Mouse (Mus musculus) forebrain, embryonic 12.5 days (tissue): ENCODE measurements at regions not wholly inside any gene's neighbourhood (a gene's known extent, or its start where the extent isn't known, plus 50 kb on each side); places are given as distances from the start of the nearest gene placed in this dataset.

Experiments used
- ATAC-seq: fragments of 200-750 bp; cut with Nextera tagmentation; 2 replicates; pipeline ENCODE4 v1.8.0; 2017; ENCODE audit warnings: moderate TSS enrichment; ENCODE audit not compliant: low FRiP score
- H3K27ac ChIP-seq: fragments of 300-500 bp; sonication (generic); 2 replicates; pipeline ENCODE4 v1.5.1; 2016; ENCODE audit warnings: mild to moderate bottlenecking
- H3K27me3 ChIP-seq: fragments of 300-500 bp; sonication (generic); 2 replicates; pipeline ENCODE4 v1.6.1; 2016; ENCODE audit warnings: mild to moderate bottlenecking
- H3K36me3 ChIP-seq: fragments of 300-500 bp; sonication (generic); replicated peaks from 2 replicates; pipeline ENCODE4 v1.6.1; 2016; ENCODE audit warnings: mild to moderate bottlenecking
- H3K4me1 ChIP-seq: fragments of 300-500 bp; sonication (generic); 2 replicates; pipeline ENCODE4 v1.6.1; 2016
- H3K4me2 ChIP-seq: fragments of 300-500 bp; sonication (generic); 2 replicates; pipeline ENCODE4 v1.6.1; 2016; ENCODE audit warnings: mild to moderate bottlenecking, moderate library complexity
- H3K4me3 ChIP-seq: fragments of 300-500 bp; sonication (generic); replicated peaks from 2 replicates; pipeline ENCODE4 v1.5.1; 2016; ENCODE audit warnings: mild to moderate bottlenecking
- H3K9ac ChIP-seq: fragments of 300-500 bp; sonication (generic); 2 replicates; pipeline ENCODE4 v1.6.1; 2016; ENCODE audit warnings: mild to moderate bottlenecking
- H3K9me3 ChIP-seq: fragments of 300-500 bp; sonication (generic); 2 replicates; pipeline ENCODE4 v1.6.1; 2016
- WGBS: fragments of 180-500 bp; shearing (Covaris S2); methylation state at CpG from one replicate; pipeline ENCODE4 v1.1.7; 2016; 5-methylcytosine and 5-hydroxymethylcytosine counted together

DNA sequence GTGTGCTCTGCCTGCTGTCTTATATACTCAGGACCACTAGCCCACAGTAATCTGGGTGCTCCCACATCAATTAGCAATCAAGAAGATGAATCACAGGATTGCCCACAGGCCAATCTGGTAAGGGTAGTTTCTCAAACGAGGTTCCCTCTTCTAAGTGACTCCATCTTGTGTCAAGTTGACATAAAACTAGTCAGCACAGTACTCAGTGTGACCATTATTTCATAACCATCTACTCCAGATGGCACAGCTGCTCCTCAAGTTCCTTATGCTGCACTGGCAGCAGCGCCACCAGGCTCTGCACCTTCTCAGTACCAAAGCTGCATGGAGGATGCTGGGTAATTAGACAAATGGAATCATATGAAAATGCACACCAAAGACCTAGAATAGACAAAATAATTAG is 175.6 kb upstream of the B3galt2 start:
- no peaks in the 10 kb centered on the region for H3K36me3 ChIP-seq
- H3K27me3 ChIP-seq = no peaks in the 10 kb centered on the region
- H3K27ac ChIP-seq = no peak overlapping the region
- no peak overlapping the region for H3K4me3 ChIP-seq
- no peak overlapping the region for H3K9ac ChIP-seq
- no peak for ATAC-seq
- WGBS = 69% methylated on average over 2 of the region's 2 CpGs
- no peaks in the 10 kb centered on the region for H3K4me1 ChIP-seq
- H3K4me2 ChIP-seq = no peak overlapping the region
- H3K9me3 ChIP-seq = no peaks in the 10 kb centered on the region

DNA sequence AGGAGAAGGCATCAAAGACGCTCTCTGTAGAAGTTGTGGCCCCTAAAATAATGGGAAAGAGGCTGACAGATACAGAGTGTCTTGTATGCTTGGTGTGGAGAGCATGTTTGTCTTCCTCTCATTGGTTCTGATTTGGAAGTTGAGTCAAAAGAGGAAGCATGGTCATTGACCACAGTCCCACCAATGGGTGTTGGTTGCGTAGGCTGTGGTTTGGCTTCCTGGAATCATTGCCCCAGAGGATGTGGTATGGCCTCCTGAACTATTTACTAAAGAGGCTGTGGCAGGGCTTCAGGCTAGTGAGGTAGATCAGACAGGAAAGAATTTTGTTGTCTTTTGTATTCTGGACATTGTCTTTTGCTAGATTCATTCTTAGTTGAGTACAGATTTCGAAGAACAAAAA is 174.4 kb upstream of the B3galt2 start:
- H3K4me1 ChIP-seq = no peaks in the 10 kb centered on the region
- H3K9ac ChIP-seq = no peak overlapping the region
- ATAC-seq = no peak
- no peak overlapping the region for H3K4me2 ChIP-seq
- no peak overlapping the region for H3K27ac ChIP-seq
- no peak overlapping the region for H3K4me3 ChIP-seq
- no peaks in the 10 kb centered on the region for H3K9me3 ChIP-seq
- H3K36me3 ChIP-seq = no peaks in the 10 kb centered on the region
- 85% methylated on average over 3 of the region's 3 CpGs for WGBS
- H3K27me3 ChIP-seq = no peaks in the 10 kb centered on the region

DNA sequence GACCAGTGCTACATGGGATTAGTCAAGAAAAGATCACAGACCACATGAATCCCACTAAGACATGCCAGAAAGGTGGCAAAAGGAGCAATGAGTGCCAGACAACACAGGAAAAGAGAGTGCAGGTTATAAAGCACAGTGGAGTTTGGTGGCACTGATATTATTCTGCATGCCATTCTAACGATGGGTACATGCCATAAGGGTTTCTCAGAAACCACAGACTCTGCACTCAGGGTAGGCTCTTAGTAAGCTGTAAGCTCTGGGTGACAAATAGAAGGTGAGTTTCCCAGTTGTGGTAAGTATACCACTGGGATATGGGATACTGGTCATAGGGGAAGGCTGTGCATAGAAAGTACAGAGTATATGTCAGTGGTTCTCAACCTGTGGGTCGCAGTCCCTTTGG is 165.1 kb upstream of the B3galt2 start:
- WGBS = 90% methylated on average over 2 of the region's 2 CpGs
- Histone ChIP-seq H3K4me3 (no peak overlapping the region), H3K4me1 (no peaks in the 10 kb centered on the region), H3K9me3 (no peaks in the 10 kb centered on the region), H3K9ac (no peak overlapping the region), H3K4me2 (no peak overlapping the region), H3K27me3 (no peaks in the 10 kb centered on the region), H3K36me3 (no peaks in the 10 kb centered on the region), H3K27ac (no peak overlapping the region)
- no peak for ATAC-seq

DNA sequence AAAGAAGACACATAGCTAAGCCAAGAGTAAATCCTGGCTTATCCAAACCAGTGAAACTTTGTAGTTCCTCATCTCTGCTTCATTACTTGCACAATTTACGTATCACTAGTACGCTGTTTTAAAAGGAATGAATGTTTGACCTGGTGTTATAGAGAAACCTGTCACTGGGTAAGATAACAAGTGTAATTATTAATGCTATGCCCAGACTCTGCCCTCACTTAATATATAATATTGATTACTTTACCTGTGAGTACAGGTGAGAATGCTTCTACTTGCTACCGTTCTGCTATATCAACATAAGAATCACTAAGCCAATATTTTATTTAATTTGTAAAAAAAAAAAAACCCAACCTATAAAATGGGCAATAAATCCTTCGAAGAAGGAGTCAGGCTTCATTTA is 157.1 kb upstream of the B3galt2 start:
- no peak for ATAC-seq
- H3K4me2 ChIP-seq = no peak overlapping the region
- no peaks in the 10 kb centered on the region for H3K27me3 ChIP-seq
- H3K36me3 ChIP-seq = no peaks in the 10 kb centered on the region
- no peak overlapping the region for H3K27ac ChIP-seq
- H3K4me1 ChIP-seq = no peaks in the 10 kb centered on the region
- no peak overlapping the region for H3K4me3 ChIP-seq
- H3K9me3 ChIP-seq = no peaks in the 10 kb centered on the region
- H3K9ac ChIP-seq = no peak overlapping the region
- 96% methylated on average over 4 of the region's 4 CpGs for WGBS

- Histone ChIP-seq H3K36me3 (no peaks in the 10 kb centered on the region), H3K9me3 (no peaks in the 10 kb centered on the region), H3K9ac (no peak overlapping the region), H3K4me2 (no peak overlapping the region), H3K4me1 (no peaks in the 10 kb centered on the region), H3K27me3 (no peaks in the 10 kb centered on the region), H3K4me3 (no peak overlapping the region), H3K27ac (no peak overlapping the region)
- WGBS = 89% methylated on average over 1 of the region's 1 CpGs
- no peak for ATAC-seq
Observed at GRCm38 (mm10) chr1:143484936-143485335, 155.5 kb upstream of the B3galt2 start.

DNA sequence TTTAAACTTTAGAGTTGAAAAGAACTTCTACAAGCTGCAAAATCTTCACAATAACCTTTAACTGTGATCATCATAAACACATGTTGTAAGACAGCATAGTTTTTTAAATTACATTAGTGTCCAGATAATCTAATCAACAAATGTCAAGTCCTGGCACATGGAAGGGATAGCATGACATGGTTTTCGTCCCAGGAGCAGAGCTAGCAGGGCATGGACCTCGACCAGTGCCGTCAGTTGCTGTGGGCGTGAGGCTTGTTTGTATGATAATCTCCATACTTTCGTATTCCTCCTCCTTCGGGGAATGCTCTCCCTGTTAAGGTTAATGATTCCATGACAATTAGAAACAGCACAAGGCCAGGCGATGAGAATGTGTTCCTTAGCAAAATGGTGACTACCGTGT is 143.4 kb upstream of the B3galt2 start:
- H3K9ac ChIP-seq = no peak overlapping the region
- ATAC-seq = no peak
- H3K4me3 ChIP-seq = no peak overlapping the region
- H3K9me3 ChIP-seq = no peaks in the 10 kb centered on the region
- H3K4me2 ChIP-seq = no peak overlapping the region
- H3K4me1 ChIP-seq = no peaks in the 10 kb centered on the region
- H3K36me3 ChIP-seq = no peaks in the 10 kb centered on the region
- WGBS = 86% methylated on average over 8 of the region's 8 CpGs
- H3K27me3 ChIP-seq = no peaks in the 10 kb centered on the region
- H3K27ac ChIP-seq = no peak overlapping the region

GRCm38 (mm10) chr1:143503436-143504065 is 136.9 kb upstream of the B3galt2 start:
- no peak for ATAC-seq
- no peaks in the 10 kb centered on the region for H3K27me3 ChIP-seq
- H3K27ac ChIP-seq = no peak overlapping the region
- no peak overlapping the region for H3K4me3 ChIP-seq
- no peaks in the 10 kb centered on the region for H3K36me3 ChIP-seq
- H3K4me1 ChIP-seq = no peaks in the 10 kb centered on the region
- no peak overlapping the region for H3K4me2 ChIP-seq
- 65% methylated on average over 11 of the region's 11 CpGs for whole genome bisulfite sequencing
- no peak overlapping the region for H3K9ac ChIP-seq
- H3K9me3 ChIP-seq = no peaks in the 10 kb centered on the region

- Histone ChIP-seq H3K27me3 (no peaks in the 10 kb centered on the region), H3K9me3 (no peaks in the 10 kb centered on the region), H3K4me3 (no peak overlapping the region), H3K36me3 (no peaks in the 10 kb centered on the region), H3K4me2 (no peak overlapping the region), H3K9ac (no peak overlapping the region), H3K27ac (no peak overlapping the region), H3K4me1 (no peaks in the 10 kb centered on the region)
- ATAC-seq = no peak
- 84% methylated on average over 3 of the region's 3 CpGs for WGBS
Observed at GRCm38 (mm10) chr1:143504066-143504440, 136.4 kb upstream of the B3galt2 start.

- Histone ChIP-seq H3K4me3 (no peak overlapping the region), H3K4me2 (no peak overlapping the region), H3K4me1 (no peaks in the 10 kb centered on the region), H3K9me3 (no peaks in the 10 kb centered on the region), H3K9ac (no peak overlapping the region), H3K27me3 (no peaks in the 10 kb centered on the region), H3K27ac (no peak overlapping the region), H3K36me3 (no peaks in the 10 kb centered on the region)
- ATAC-seq = no peak
- WGBS = 89% methylated on average over 1 of the region's 1 CpGs
Observed at GRCm38 (mm10) chr1:143505318-143505717, 135.1 kb upstream of the B3galt2 start.

DNA sequence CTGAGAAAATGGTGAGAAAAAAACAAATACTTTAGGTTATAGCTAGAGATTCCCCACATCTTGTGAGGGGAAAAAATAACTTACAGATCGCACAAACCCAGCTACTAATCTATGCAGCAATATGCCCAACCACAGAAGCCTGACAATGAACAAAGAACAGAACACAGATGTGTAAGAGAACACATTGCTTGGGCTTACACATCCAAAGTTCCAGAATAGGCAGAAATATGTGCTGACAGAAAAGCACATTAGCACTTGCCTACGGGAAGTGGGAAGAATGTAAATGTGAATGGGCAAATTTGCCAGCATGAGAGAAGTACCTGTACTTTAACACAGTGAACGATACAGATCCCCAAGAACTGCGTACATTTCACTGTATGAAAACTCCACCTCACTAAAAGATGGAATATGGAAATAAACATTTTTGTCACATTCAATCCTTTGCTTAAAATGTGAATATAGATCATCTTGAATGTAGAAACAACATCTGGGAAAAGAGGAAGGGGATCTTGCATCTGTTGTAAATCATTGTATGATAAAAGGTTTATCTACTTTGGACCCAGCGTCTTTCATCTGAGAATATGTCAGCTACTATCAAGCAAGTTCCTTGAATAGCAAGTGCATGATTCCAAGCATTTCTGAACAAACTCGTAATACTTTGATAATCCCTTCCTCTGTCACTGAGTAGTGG is 116.5 kb upstream of the B3galt2 start:
- Histone ChIP-seq H3K4me1 (no peaks in the 10 kb centered on the region), H3K27me3 (no peaks in the 10 kb centered on the region), H3K4me3 (no peak overlapping the region), H3K9ac (no peak overlapping the region), H3K4me2 (no peak overlapping the region), H3K36me3 (no peaks in the 10 kb centered on the region), H3K9me3 (no peaks in the 10 kb centered on the region), H3K27ac (no peak overlapping the region)
- no peak for ATAC-seq
- 88% methylated on average over 6 of the region's 6 CpGs for WGBS

GRCm38 (mm10) chr1:143524522-143524865 is 116.0 kb upstream of the B3galt2 start:
- WGBS = 71% methylated on average over 5 of the region's 5 CpGs
- Histone ChIP-seq H3K36me3 (no peaks in the 10 kb centered on the region), H3K27me3 (no peaks in the 10 kb centered on the region), H3K4me2 (no peak overlapping the region), H3K9me3 (no peaks in the 10 kb centered on the region), H3K4me3 (no peak overlapping the region), H3K9ac (no peak overlapping the region), H3K27ac (no peak overlapping the region), H3K4me1 (no peaks in the 10 kb centered on the region)
- ATAC-seq = no peak

DNA sequence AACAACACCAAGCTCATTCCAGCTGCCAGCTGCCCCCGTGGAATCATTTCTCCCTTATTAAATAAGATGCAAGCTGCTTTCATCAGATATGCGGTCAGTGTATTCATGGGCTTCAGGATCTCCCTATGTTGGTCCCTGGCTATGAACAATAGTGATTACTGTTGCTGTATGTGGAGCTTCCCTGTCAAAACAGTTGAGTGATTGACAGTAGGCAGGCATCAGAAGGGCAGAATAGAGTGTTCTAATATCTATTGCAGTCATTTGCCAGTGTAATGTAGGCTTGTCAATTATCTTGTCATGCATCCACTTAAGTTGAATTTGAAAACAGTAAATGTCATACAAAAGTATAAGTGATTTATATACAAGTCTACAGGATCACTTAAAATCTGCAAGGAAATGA is 100.2 kb upstream of the B3galt2 start:
- ATAC-seq = peak; percentile 60; the same call in 1 of the 2 replicates
- WGBS = 70% methylated on average over 2 of the region's 2 CpGs

GRCm38 (mm10) chr1:143540701-143541100 is 99.8 kb upstream of the B3galt2 start:
- H3K9ac ChIP-seq = no peak overlapping the region
- no peak overlapping the region for H3K4me3 ChIP-seq
- H3K27me3 ChIP-seq = no peaks in the 10 kb centered on the region
- WGBS = 37% methylated on average over 3 of the region's 3 CpGs
- H3K4me1 ChIP-seq = peaks cover 3% of the 10 kb centered on the region; the same call in 1 of the 2 replicates
- H3K36me3 ChIP-seq = no peaks in the 10 kb centered on the region
- no peak overlapping the region for H3K27ac ChIP-seq
- no peaks in the 10 kb centered on the region for H3K9me3 ChIP-seq
- peak; percentile 44; the same call in 1 of the 2 replicates for ATAC-seq
- no peak overlapping the region for H3K4me2 ChIP-seq

More for the DNA sequence above, 100.2 kb upstream of the B3galt2 start:
- H3K9me3 ChIP-seq = no peaks in the 10 kb centered on the region
- no peaks in the 10 kb centered on the region for H3K27me3 ChIP-seq
- no peak overlapping the region for H3K4me2 ChIP-seq
- H3K4me1 ChIP-seq = peaks cover 3% of the 10 kb centered on the region; the same call in 1 of the 2 replicates
- no peak overlapping the region for H3K9ac ChIP-seq
- H3K27ac ChIP-seq = no peak overlapping the region
- no peaks in the 10 kb centered on the region for H3K36me3 ChIP-seq
- no peak overlapping the region for H3K4me3 ChIP-seq
